Mouse (Mus musculus) heart, adult 2 months (tissue): ENCODE measurements at regions not wholly inside any gene's neighbourhood (a gene's known extent, or its start where the extent isn't known, plus 50 kb on each side); places are given as distances from the start of the nearest gene placed in this dataset.

ENCODE experiments used
- CTCF ChIP-seq: fragments of 200-600 bp; IDR thresholded peaks from 2 replicates; pipeline ENCODE4 v1.8.1; 2022; ENCODE audit warnings: antibody characterized with exemption, mild to moderate bottlenecking, moderate library complexity
- EP300 ChIP-seq: fragments of 200-500 bp; IDR thresholded peaks from 2 replicates; pipeline ENCODE4 v1.6.1; 2011; ENCODE audit warnings: low read depth, low read length, control low read depth; ENCODE audit not compliant: insufficient read depth
- POLR2A ChIP-seq: fragments of 200-500 bp; IDR thresholded peaks from 2 replicates; pipeline ENCODE4 v1.6.1; 2011; ENCODE audit warnings: mild to moderate bottlenecking, low read depth, low read length, control low read depth; ENCODE audit not compliant: insufficient read depth

GRCm38 (mm10) chr11:93040816-93041215 lies 57.0 kb upstream of the Car10 start:
- no peak for TF ChIP-seq CTCF
- TF ChIP-seq POLR2A: no peak
- no peak for TF ChIP-seq EP300
